ENCODE assay signal across 11 mouse cellular contexts in genomic region chr12:80574318-80574717, GRCm38 (mm10). TPM values are rescaled to one million over a fixed set of nuclear protein-coding genes. Genes with fewer than 3 reads are reported as not detected.
DNase-seq lines count a peak whose midpoint lies in the region; ATAC-seq and TF ChIP-seq lines count a peak whose summit lies in the region.
"Had no signal": no experiment of that assay in that cellular context is flagged by ENCODE, and none has a peak within 500 bp of the region (broad histone marks: within the 10 kb centered on the region; RNA-seq: fewer than 3 reads in every experiment).

No protein-coding gene starts in this region.

- no peaks in the 10 kb centered on the region for H3K27me3 ChIP-seq in heart, adult 2 months (ENCODE audit: control insufficient read depth, insufficient read depth, low read length)
- no peaks in the 10 kb centered on the region for H3K27me3 ChIP-seq in heart, embryonic 15.5 days
- H3K27me3 ChIP-seq in midbrain, embryonic 16.5 days (ENCODE audit: control insufficient read depth, insufficient read depth, low read depth, low read length), result no peaks in the 10 kb centered on the region
- H3K27me3 ChIP-seq: forebrain, embryonic 13.5 days had no signal

- intact Hi-C loops in heart, adult 2 months (cut with DNase I), result loop anchor here (5.0 kb wide), 1 partner anchor 52 kb away; no protein-coding TSS in a partner anchor
- intact Hi-C loops in heart, postnatal 36 days (cut with DNase I), result no loop called here

- peak; percentile 48; the same call in 1 of the 2 replicates for ATAC-seq in heart, embryonic 15.5 days (replicated peaks; ENCODE audit: insufficient number of reproducible peaks, insufficient read depth, low FRiP score, low read depth)
- ATAC-seq in midbrain, embryonic 16.5 days, result no peak
- ATAC-seq: forebrain, embryonic 13.5 days; inflammation-experienced regulatory T-cells, adult 6 months had no signal

- TF ChIP-seq CTCF in heart, adult 2 months (IDR thresholded peaks at IDR 0.05), result no peak

- TF ChIP-seq POLR2A in heart, adult 2 months (IDR thresholded peaks at IDR 0.05; ENCODE audit: insufficient read depth, low read depth, low read length), result no peak

- H3K4me3 ChIP-seq in heart, adult 2 months, result no peak overlapping the region
- H3K4me3 ChIP-seq in brown adipose tissue, adult 24 weeks (ENCODE audit: insufficient read depth, low read depth, low read length), result no peak overlapping the region
- no peak overlapping the region for H3K4me3 ChIP-seq in heart, embryonic 15.5 days
- no peak overlapping the region for H3K4me3 ChIP-seq in midbrain, embryonic 16.5 days (ENCODE audit: low read depth, low read length)
- H3K4me3 ChIP-seq: forebrain, embryonic 13.5 days had no signal

- WGBS in heart, adult 2 months, result 73% methylated on average over 4 of the region's 4 CpGs
- WGBS in heart, embryonic 15.5 days, result 64% methylated on average over 4 of the region's 4 CpGs
- 80% methylated on average over 4 of the region's 4 CpGs for WGBS in midbrain, embryonic 16.5 days

- DNase-seq in heart, adult 2 months, result peak in 1 of 2 experiments; percentile 28
- no peak for DNase-seq in heart, postnatal 36 days
- DNase-seq in thymus, postnatal 25 days, result no peak
- no peak for DNase-seq in embryo, embryonic 10 days (ENCODE audit: low spot score)
- no peak for DNase-seq in ovary, adult 18-20 months (ENCODE audit: low spot score)

- TF ChIP-seq EP300 in heart, adult 2 months (IDR thresholded peaks at IDR 0.05; ENCODE audit: insufficient read depth, low read depth, low read length), result no peak

- no peaks in the 10 kb centered on the region for H3K36me3 ChIP-seq in heart, adult 2 months (ENCODE audit: control insufficient read depth, insufficient read depth, low read length)
- no peaks in the 10 kb centered on the region for H3K36me3 ChIP-seq in heart, embryonic 15.5 days
- H3K36me3 ChIP-seq in midbrain, embryonic 16.5 days (ENCODE audit: control insufficient read depth, insufficient read depth, low read length), result no peaks in the 10 kb centered on the region

- H3K79me2 ChIP-seq in heart, adult 2 months (replicated peaks; ENCODE audit: control insufficient read depth, insufficient read depth, low read length), result no peaks in the 10 kb centered on the region

- peak overlapping the region; percentile 17; the same call in 1 of the 2 replicates for H3K27ac ChIP-seq in heart, adult 2 months
- H3K27ac ChIP-seq in brown adipose tissue, adult 24 weeks (replicated peaks; ENCODE audit: low read depth, low read length), result 0 out of 2 replicates have a peak overlapping the region, but pooled peaks have one; percentile 8
- H3K27ac ChIP-seq in heart, embryonic 15.5 days, result peak overlapping the region; percentile 61
- peak overlapping the region; percentile 73 for H3K27ac ChIP-seq in midbrain, embryonic 16.5 days (ENCODE audit: low read length)

- H3K4me2 ChIP-seq in heart, embryonic 15.5 days, result peak overlapping the region; percentile 54; the same call in 1 of the 2 replicates
- no peak overlapping the region for H3K4me2 ChIP-seq in midbrain, embryonic 16.5 days (ENCODE audit: low read length)
- H3K4me2 ChIP-seq: forebrain, embryonic 13.5 days had no signal

- H3K4me1 ChIP-seq in heart, adult 2 months (ENCODE audit: control insufficient read depth, insufficient read depth, low read length), result peaks cover 1% of the 10 kb centered on the region; the same call in 1 of the 2 replicates
- H3K4me1 ChIP-seq in brown adipose tissue, adult 24 weeks (ENCODE audit: control insufficient read depth, insufficient read depth, insufficient read length, low read length), result no peaks in the 10 kb centered on the region
- peaks cover 20% of the 10 kb centered on the region for H3K4me1 ChIP-seq in heart, embryonic 15.5 days (replicated peaks)
- H3K4me1 ChIP-seq in midbrain, embryonic 16.5 days (ENCODE audit: control insufficient read depth, insufficient read depth, low read length), result peaks cover 11% of the 10 kb centered on the region

- no peak overlapping the region for H3K9ac ChIP-seq in heart, adult 2 months (ENCODE audit: low read depth, low read length)
- no peak overlapping the region for H3K9ac ChIP-seq in heart, embryonic 15.5 days
- H3K9ac ChIP-seq in midbrain, embryonic 16.5 days (ENCODE audit: low read depth, low read length), result no peak overlapping the region

- H3K9me3 ChIP-seq in heart, embryonic 15.5 days (replicated peaks), result no peaks in the 10 kb centered on the region
- H3K9me3 ChIP-seq in midbrain, embryonic 16.5 days (replicated peaks; ENCODE audit: control insufficient read depth, low read length, poor library complexity, severe bottlenecking), result no peaks in the 10 kb centered on the region
- H3K9me3 ChIP-seq: forebrain, embryonic 13.5 days had no signal

RNA-seq across cellular contexts. Expression of gene Galnt16, which starts 56.2 kb away (rescaled TPM):
- 1 to 10 TPM; 2.0 to 3.0 TPM for total RNA-seq in heart, adult 2 months (2021)
- 3.0 and 3.4 TPM in 2 replicates for polyA plus RNA-seq in heart, adult 2 months (2012; rRNA removed)
- total RNA-seq in heart, postnatal 36 days (2021), result 1 to 10 TPM; 2.7 to 3.7 TPM
- polyA plus RNA-seq in brown adipose tissue, adult 24 weeks (2012; ENCODE audit: insufficient read depth, insufficient read length, missing spikeins), result 3.1 and 4.1 TPM in 2 replicates
- 6.9 and 11.1 TPM in 2 replicates for polyA plus RNA-seq in heart, embryonic 15.5 days (2015; fragmentation: Nextera tagmentation; extraction: Ambion mirVana)
- 41.8 and 43.3 TPM in 2 replicates for polyA plus RNA-seq in midbrain, embryonic 16.5 days (2015; fragmentation: Nextera tagmentation; extraction: Ambion mirVana)
- total RNA-seq: liver, adult 2 months had no signal

Comparison
In these comparisons a context has a peak if more than half of its experiments do, and no peak if none do; other contexts are left out.
1. H3K27ac ChIP-seq: peak in every context shown above with its lines; median percentile 73 in midbrain, embryonic 16.5 days; 61 in heart, embryonic 15.5 days; 17 in heart, adult 2 months; 8 in brown adipose tissue, adult 24 weeks.